Mouse (Mus musculus): ENCODE data around the gene Krt16.
"Not testable (repeated sequence)": the region's sequence is repeated elsewhere in the genome, so short reads cannot be mapped to it uniquely, and the experiment has no call there.

Gene Krt16

GRCm38 (mm10) chr11:100255514-100255913, 6.8 kb upstream of the Krt16 start:
- DNase-seq (ENCODE audit: low spot score): no peak

DNA sequence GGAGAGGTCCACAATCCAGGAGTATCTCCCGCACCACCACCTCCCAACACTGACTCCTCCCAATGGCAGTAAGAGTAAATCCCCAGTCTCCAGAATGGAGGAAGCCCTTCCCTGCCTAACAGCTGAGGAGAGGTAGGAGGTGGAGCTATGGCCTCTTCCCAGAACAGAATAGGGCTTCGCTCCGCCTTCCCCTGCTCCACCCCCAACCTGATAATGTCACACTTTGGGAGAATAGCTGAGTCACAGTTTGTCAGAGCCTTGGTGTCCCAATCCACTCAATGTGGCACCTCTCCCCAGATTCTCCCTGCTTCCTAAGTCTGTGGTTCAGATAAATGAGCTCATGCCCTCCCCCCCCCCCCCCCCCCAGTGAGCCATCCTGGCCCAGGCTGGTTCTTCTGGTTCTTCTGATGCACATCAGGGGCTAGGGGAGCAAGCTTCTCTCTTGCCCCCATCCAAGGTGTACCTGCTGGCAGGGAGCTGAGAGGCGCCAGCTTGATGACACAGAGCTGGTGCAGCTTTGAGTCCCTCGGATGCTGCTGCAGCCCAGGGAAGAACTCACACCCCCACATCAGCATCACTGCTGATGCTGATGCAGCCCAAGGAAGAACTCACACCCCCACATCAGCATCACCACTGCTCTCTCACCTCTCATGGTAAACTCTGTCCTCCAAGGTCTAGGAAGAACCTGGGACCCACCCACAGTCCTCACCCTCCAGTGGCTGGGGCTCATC, 5.8 kb upstream of the Krt16 start:
- no peak for DNase-seq (ENCODE audit: low spot score)

DNA sequence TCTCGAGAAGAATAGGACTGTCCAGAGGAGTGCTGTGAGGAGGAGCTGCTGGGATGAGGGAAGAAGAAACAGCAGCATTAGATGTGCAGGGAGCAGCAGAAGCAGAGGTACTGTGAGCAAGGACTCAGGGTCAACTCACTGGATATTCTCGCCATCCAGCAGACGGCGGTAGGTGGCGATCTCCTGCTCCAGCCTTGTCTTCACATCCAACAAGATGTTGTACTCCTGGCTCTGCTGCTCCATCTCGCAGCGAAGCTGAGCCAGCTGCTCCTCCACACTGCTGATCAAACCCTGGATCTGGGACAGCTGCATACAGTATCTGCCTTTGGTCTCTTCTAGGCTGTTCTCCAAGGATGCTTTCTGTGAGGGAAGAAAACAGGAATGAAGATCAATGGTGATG, 2.2 kb downstream of the Krt16 start:
- DNase-seq (ENCODE audit: low spot score): not testable (repeated sequence)

DNA sequence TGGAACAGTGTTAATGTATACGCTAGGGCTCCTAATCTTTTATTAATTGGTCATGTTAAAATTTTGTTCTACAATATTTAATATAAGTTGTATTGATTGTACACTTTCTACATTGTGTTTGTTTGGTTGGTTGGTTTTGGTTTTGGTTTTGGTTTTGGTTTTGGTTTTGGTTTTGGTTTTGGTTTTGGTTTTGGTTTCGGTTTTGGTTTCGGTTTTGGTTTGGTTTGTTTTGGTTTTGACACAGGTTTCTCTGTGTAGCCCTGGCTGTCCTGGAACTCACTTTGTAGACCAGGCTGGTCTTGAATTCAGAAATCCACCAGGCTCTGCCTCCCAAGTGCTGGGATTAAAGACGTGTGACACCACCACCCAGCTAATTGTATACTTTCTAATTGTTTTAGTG, 8.4 kb downstream of the Krt16 start:
- not testable (repeated sequence) for DNase-seq (ENCODE audit: low spot score)

GRCm38 (mm10) chr11:100221741-100222140, 27.0 kb downstream of the Krt16 start:
- no peak for DNase-seq (ENCODE audit: low spot score)

DNA sequence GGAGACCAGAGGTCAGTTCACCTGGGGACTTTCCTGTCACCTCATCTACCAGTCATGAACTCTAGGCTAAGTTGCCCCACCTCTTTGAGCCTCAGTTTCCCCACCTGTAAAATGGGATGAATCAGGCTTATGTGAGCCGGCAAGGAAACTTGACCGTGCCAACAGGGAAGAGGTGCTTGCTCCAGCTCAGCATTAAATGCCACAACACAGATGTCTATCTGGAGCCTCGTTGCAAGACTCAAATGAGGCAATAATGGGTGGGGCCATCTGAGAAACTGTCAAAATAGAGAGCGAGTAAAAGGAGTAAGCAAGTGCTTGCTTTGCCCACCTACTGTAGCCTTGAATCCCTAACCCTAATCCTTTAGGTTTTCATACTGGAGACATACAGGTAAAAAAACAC, 29.4 kb downstream of the Krt16 start:
- no peak for DNase-seq (ENCODE audit: low spot score)

GRCm38 (mm10) chr11:100208542-100208941, 40.2 kb downstream of the Krt16 start:
- DNase-seq (ENCODE audit: low spot score): no peak

DNA sequence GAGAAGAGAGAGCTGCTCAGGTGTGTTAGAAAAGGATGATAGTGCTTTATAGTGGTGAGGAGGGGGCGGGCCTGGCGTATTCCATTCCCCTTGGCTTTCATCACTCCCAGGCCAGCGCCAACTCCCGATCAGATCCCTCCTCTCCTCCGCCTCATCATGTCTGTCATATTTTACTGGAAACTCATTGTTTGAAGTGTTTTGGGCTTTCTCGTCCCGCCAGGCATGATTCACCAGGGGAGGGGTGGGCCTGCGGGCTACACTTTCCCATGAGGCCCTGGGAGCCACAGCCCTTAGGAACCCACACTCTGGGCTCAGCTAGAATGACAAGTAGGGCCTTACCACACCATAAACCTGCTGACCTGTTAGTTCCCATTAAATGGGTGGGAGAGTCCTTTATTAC, 41.2 kb downstream of the Krt16 start, which contains the start of gene Krt14:
Gene Krt14, minus strand, starts transcription at position 51 of the 400 bp plus-strand sequence.
- DNase-seq (ENCODE audit: low spot score): no peak

- no peak for DNase-seq (ENCODE audit: low spot score)
Observed at GRCm38 (mm10) chr11:100203448-100203847, 45.3 kb downstream of the Krt16 start.

DNA sequence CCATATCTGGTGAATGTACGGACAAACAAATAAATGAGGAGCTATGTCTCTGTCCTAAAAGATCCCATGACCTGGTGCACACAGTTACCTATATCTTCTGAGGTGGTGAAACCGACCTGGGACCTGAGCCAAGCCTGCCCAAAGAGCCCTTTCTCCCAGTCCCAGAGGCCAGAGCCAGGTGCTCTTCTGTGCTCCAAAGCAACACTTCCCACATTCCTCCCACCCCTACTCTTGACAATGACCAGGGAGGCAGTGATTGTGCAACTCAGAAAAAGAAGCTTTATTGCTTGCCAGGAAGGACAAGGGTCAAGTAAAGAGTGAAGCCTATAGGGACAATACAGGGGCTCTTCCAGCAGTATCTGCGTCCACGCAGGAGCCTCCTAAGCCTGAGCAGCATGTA, 45.8 kb downstream of the Krt16 start:
- DNase-seq (ENCODE audit: low spot score): no peak

GRCm38 (mm10) chr11:100200104-100200820, 48.4 kb downstream of the Krt16 start:
- no peak for DNase-seq (ENCODE audit: low spot score)

- no peak for DNase-seq (ENCODE audit: low spot score)
Observed at GRCm38 (mm10) chr11:100198666-100199065, 50.0 kb downstream of the Krt16 start.

All from T-cell, adult 2 months (primary cell).